In the genomic region with DNA sequence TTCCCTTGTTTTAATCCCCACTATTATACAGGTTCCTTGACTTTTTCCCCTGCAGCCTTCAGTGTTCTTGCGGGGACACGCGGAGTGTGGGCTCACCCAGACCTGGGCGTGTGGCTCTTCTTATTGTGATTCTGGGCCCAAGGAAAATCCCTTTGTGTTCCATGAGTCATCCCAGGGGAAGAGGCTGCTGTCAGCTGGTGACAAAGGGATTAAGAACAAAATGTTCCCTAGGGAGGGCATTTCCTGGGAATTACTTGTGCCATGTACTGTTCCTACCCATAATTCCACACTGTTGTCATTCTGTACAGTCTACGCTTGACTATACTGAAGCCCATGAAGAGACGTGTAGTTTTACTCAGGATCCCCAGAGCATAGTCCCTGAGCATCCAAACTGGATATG, we compare ENCODE assay signal across 19 mouse cellular contexts. TPM values are rescaled to one million over a fixed set of nuclear protein-coding genes. Genes with fewer than 3 reads are reported as not detected.
DNase-seq lines count a peak whose midpoint lies in the region; ATAC-seq and TF ChIP-seq lines count a peak whose summit lies in the region.
"Had no signal": no experiment of that assay in that cellular context is flagged by ENCODE, and none has a peak within 500 bp of the region (broad histone marks: within the 10 kb centered on the region; RNA-seq: fewer than 3 reads in every experiment).

No protein-coding gene starts in this region.

- no peaks in the 10 kb centered on the region for H3K4me1 ChIP-seq in kidney, adult 2 months (ENCODE audit: control insufficient read depth, insufficient read depth, low read length)
- no peaks in the 10 kb centered on the region for H3K4me1 ChIP-seq in kidney, embryonic 15.5 days
- H3K4me1 ChIP-seq: hindbrain, embryonic 10.5 days; intestine, embryonic 15.5 days had no signal

- no peak for TF ChIP-seq POLR2A in kidney, adult 2 months (IDR thresholded peaks at IDR 0.05; ENCODE audit: low read depth, low read length)

- no peak overlapping the region for H3K9ac ChIP-seq in kidney, embryonic 15.5 days
- H3K9ac ChIP-seq: forebrain, embryonic 15.5 days; heart, embryonic 15.5 days; hindbrain, embryonic 14.5 days; intestine, embryonic 15.5 days had no signal

- no peaks in the 10 kb centered on the region for H3K36me3 ChIP-seq in kidney, adult 2 months (ENCODE audit: control insufficient read depth, insufficient read depth, low read length)
- H3K36me3 ChIP-seq in kidney, embryonic 15.5 days = no peaks in the 10 kb centered on the region
- H3K36me3 ChIP-seq: forebrain, embryonic 15.5 days; heart, embryonic 15.5 days; hindbrain, embryonic 10.5 days; intestine, embryonic 15.5 days had no signal

- no peaks in the 10 kb centered on the region for H3K9me3 ChIP-seq in kidney, embryonic 15.5 days (replicated peaks)
- H3K9me3 ChIP-seq: forebrain, embryonic 15.5 days; heart, embryonic 15.5 days; hindbrain, embryonic 10.5 days; intestine, embryonic 15.5 days had no signal

- H3K4me3 ChIP-seq in kidney, adult 2 months (ENCODE audit: insufficient read depth, low read depth, low read length) = no peak overlapping the region
- H3K4me3 ChIP-seq in kidney, embryonic 15.5 days (replicated peaks) = no peak overlapping the region
- H3K4me3 ChIP-seq: forebrain, embryonic 15.5 days; heart, adult 2 months; heart, embryonic 15.5 days; hindbrain, embryonic 10.5 days; intestine, embryonic 15.5 days had no signal

- H3K27ac ChIP-seq in kidney, adult 2 months (ENCODE audit: insufficient read depth, low read depth, low read length) = no peak overlapping the region
- no peak overlapping the region for H3K27ac ChIP-seq in kidney, embryonic 15.5 days
- H3K27ac ChIP-seq: forebrain, embryonic 15.5 days; heart, adult 2 months; heart, embryonic 15.5 days; hindbrain, embryonic 10.5 days; hindbrain, embryonic 14.5 days; intestine, embryonic 15.5 days had no signal

- no peak for TF ChIP-seq CTCF in kidney, adult 2 months (conservative IDR thresholded peaks at IDR 0.05; ENCODE audit: insufficient read depth, insufficient read length, low read depth, low read length)

- H3K4me2 ChIP-seq in kidney, embryonic 15.5 days = no peak overlapping the region
- H3K4me2 ChIP-seq: forebrain, embryonic 15.5 days; heart, embryonic 11.5 days; heart, embryonic 15.5 days; hindbrain, embryonic 14.5 days; intestine, embryonic 15.5 days had no signal

- DNase-seq in kidney, adult 2 months = peak; percentile 27
- peak; percentile 61 for DNase-seq in lung, postnatal 36 days
- no peak for DNase-seq in lung, postnatal 4 days
- peak; percentile 56 for DNase-seq in brain, adult 2 months (ENCODE audit: low read depth, low spot score)
- no peak for DNase-seq in thymus, postnatal 36 days
- DNase-seq in frontal cortex, adult 2 months (ENCODE audit: extremely low spot score in 1 of 2, low spot score in 1 of 2) = no peak
- DNase-seq: adrenal gland, postnatal 25 days; cerebellum, adult 11 months; cerebellum, adult 9-11 months; gastrocnemius, postnatal 14 days; heart, adult 2 months; heart, postnatal 14 days had no signal

- 71% methylated on average over 6 of the region's 6 CpGs for WGBS in kidney, adult 2 months
- 79% methylated on average over 6 of the region's 6 CpGs for WGBS in kidney, embryonic 15.5 days

- ATAC-seq in kidney, embryonic 15.5 days (replicated peaks; ENCODE audit: low FRiP score) = no peak
- ATAC-seq: forebrain, embryonic 15.5 days; intestine, embryonic 15.5 days had no signal

- no peaks in the 10 kb centered on the region for H3K27me3 ChIP-seq in kidney, adult 2 months (replicated peaks; ENCODE audit: control insufficient read depth, insufficient read depth, low read length)
- H3K27me3 ChIP-seq in kidney, embryonic 15.5 days = no peaks in the 10 kb centered on the region
- H3K27me3 ChIP-seq: forebrain, embryonic 15.5 days; heart, embryonic 15.5 days; intestine, embryonic 15.5 days had no signal

RNA-seq across cellular contexts. Expression of gene Prkce, which starts 10.6 kb away (rescaled TPM):
- polyA plus RNA-seq in kidney, adult 2 months (2012; rRNA removed) = 5.0 and 6.1 TPM in 2 replicates
- 6.8 and 7.1 TPM in 2 replicates for polyA plus RNA-seq in kidney, embryonic 15.5 days (2015; fragmentation: Nextera tagmentation; extraction: Ambion mirVana)
- polyA plus RNA-seq in frontal cortex, adult 2 months (2012; rRNA removed) = 83.3 and 96.6 TPM in 2 replicates

RNA-seq across cellular contexts. Expression of gene Srbd1, which starts 12.0 kb away (rescaled TPM):
- 2.3 and 3.6 TPM in 2 replicates for polyA plus RNA-seq in kidney, adult 2 months (2012; rRNA removed)
- 21.0 and 21.7 TPM in 2 replicates for polyA plus RNA-seq in kidney, embryonic 15.5 days (2015; fragmentation: Nextera tagmentation; extraction: Ambion mirVana)
- polyA plus RNA-seq in frontal cortex, adult 2 months (2012; rRNA removed) = 7.1 and 8.2 TPM in 2 replicates

Comparison
In these comparisons a context has a peak if more than half of its experiments do, and no peak if none do; other contexts are left out.
1. DNase-seq: peak in kidney, adult 2 months (single experiment), lung, postnatal 36 days (single experiment) and brain, adult 2 months (single experiment); none in lung, postnatal 4 days (0 of 2), thymus, postnatal 36 days (0 of 2) and frontal cortex, adult 2 months (0 of 2).
2. RNA of gene Prkce, which starts 10.6 kb away (polyA plus RNA-seq): 83.3 to 96.6 TPM in frontal cortex, adult 2 months; 6.8 to 7.1 TPM in kidney, embryonic 15.5 days and 5.0 to 6.1 TPM in kidney, adult 2 months; every median in the first group is over 10 times any median in the second.